Mouse (Mus musculus) CD4-positive helper T cell, adult 2 months (primary cell): Measurements from ENCODE around the gene Ets2.

Experiments used
- DNase-seq: peaks from one replicate; pipeline ENCODE4 v3.0.0-alpha.2; 2012; ENCODE audit warnings: low read depth, missing footprints, low spot score

Gene Ets2

DNA sequence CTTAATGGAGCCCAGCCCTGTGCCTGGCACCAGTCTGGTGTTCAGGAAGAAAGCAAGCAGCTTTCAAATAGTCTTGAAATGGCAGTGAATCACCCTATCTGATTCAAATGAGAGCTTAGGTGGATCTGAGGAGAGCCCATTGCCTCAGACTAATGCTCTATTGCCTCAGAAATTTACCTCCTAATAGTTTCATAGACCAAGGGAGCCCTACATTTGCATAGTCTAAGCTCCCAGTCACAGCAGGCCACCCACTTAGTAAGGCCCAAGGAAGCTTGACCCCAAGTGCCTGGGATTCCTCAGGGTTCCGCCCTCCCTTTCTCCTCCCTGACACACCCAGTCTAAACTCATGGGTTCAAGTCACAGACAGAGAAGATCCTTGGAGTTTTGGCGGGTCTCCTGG is 65.4 kb downstream of the Ets2 start:
- DNase-seq, result no peak

DNA sequence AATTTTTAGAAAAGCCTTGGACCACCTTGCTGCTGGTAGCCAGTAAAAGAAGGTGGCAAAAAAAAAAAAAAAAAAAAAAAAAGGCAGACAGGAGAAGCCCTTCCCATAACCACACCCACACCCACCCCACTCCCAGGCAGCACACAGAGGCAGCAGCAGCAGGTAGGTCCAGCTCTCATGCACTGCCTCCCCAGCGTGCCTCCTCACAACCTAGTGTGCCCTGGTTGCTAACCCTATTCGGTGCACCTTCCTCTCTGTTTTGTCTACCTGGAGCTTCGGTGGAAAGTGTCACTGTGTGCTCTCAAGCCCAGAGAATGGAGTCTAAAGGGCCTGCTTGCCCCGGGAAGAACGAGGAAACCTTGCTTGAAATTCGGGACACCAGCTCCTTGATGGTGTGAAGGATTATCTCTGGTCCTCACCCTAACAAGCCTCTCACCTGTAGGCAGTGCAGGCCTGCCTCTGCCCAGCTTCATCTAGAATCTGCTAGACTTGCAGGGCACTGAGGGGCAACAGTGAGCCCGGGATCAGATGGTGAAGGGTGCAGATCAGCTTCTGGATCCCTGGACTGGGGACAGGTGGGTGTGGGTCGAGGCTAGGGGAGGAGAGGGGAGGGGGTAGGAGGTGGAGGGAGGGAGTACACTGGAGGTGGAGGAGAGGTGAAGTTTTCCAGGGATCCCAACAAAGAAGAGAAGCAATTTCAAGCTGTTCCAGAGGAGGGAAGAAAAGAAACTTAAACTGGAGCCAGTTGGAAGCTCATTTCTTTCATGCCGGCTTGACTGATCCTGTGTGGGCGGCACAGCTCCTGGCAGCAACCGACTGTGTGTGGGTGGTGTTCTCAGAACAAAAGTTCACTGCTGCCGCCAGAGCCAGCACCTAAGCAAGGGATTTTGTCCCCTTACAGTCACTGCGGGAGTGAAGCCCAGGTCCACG is 67.5 kb downstream of the Ets2 start:
- DNase-seq, result peak; percentile 77

DNA sequence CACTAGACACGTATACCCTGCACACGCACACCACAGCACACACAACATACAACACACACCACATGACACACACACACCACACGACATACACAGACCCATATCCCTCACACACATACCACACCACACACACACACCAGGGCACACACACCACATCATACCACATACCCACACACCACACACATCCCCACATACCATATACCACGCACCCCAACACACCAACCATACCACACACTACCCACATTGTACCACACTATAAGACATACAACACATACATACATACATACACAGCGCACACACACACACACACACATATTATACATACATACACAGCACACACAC is 68.1 kb downstream of the Ets2 start:
- no peak for DNase-seq

DNA sequence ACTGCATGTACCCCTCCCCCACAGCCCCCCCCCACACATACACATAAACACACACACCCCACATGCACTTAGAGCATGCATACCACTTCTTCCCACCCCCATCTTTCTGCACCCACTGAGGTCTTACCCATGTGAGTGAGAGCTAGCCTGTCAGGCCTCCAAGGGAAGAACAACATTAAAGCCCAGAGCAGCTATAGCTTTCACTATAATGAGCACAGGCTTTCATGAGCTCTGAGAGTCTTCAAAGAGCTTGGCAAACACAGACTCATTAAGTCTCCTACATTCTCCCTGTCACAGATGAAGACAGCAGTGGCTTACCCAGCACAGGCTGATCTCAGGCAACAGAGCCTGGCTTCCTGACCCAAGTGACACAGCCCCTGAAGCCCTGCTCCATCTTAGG is 68.5 kb downstream of the Ets2 start:
- DNase-seq, result peak; percentile 42
